Mouse (Mus musculus) embryonic facial prominence, embryonic 11.5 days (tissue): ENCODE results near the gene Slc39a8. TPM values are rescaled to one million over a fixed set of nuclear protein-coding genes. Genes with fewer than 3 reads are reported as not detected.

Experiments
- ATAC-seq: fragments of 200-750 bp; cut with Nextera tagmentation; replicated peaks from 2 replicates; pipeline ENCODE4 v1.8.0; 2017; ENCODE audit warnings: low read depth; ENCODE audit not compliant: insufficient number of reproducible peaks, low FRiP score, low TSS enrichment
- DNase-seq: peaks from one replicate; pipeline ENCODE4 v3.0.0-alpha.2; 2015; ENCODE audit warnings: low spot score
- H3K27ac ChIP-seq: fragments of 300-500 bp; sonication (generic); replicated peaks from 2 replicates; pipeline ENCODE4 v1.5.1; 2014; ENCODE audit warnings: mild to moderate bottlenecking, low read depth, low read length, control low read depth
- H3K27me3 ChIP-seq: fragments of 300-500 bp; sonication (generic); 2 replicates; pipeline ENCODE4 v1.6.1; 2014; ENCODE audit warnings: mild to moderate bottlenecking, low read length, moderate library complexity, mixed read lengths; ENCODE audit not compliant: control insufficient read depth, insufficient read depth
- H3K36me3 ChIP-seq: fragments of 300-500 bp; sonication (generic); replicated peaks from 2 replicates; pipeline ENCODE4 v1.6.1; 2014; ENCODE audit warnings: low read depth, mild to moderate bottlenecking, low read length, moderate library complexity, mixed read lengths; ENCODE audit not compliant: control insufficient read depth, insufficient read depth
- H3K4me1 ChIP-seq: fragments of 300-500 bp; sonication (generic); 2 replicates; pipeline ENCODE4 v1.6.1; 2014; ENCODE audit warnings: low read length, mixed read lengths; ENCODE audit not compliant: control insufficient read depth, insufficient read depth
- H3K4me2 ChIP-seq: fragments of 300-500 bp; sonication (generic); 2 replicates; pipeline ENCODE4 v1.6.1; 2014; ENCODE audit warnings: low read depth, mild to moderate bottlenecking, control low read depth, low read length, moderate library complexity
- H3K4me3 ChIP-seq: fragments of 300-500 bp; sonication (generic); 2 replicates; pipeline ENCODE4 v1.5.1; 2014; ENCODE audit warnings: low read depth, low read length, control low read depth
- H3K9ac ChIP-seq: fragments of 300-500 bp; sonication (generic); replicated peaks from 2 replicates; pipeline ENCODE4 v1.6.1; 2014; ENCODE audit warnings: mild to moderate bottlenecking, control low read depth, low read length
- H3K9me3 ChIP-seq: fragments of 300-500 bp; sonication (generic); replicated peaks from 2 replicates; pipeline ENCODE4 v1.6.1; 2016; ENCODE audit warnings: mild to moderate bottlenecking, low read length, inconsistent platforms, mixed read lengths; ENCODE audit not compliant: control insufficient read depth
- WGBS: fragments of 180-500 bp; shearing (Covaris S2); extraction: QIAGEN DNeasy Blood & Tissue Kit; methylation state at CpG from one replicate; pipeline ENCODE4 v1.1.7; 2014; 5-methylcytosine and 5-hydroxymethylcytosine counted together
- polyA plus RNA-seq: library from polyadenylated mRNA; unstranded; fragments of >200 nt; fragmentation: Nextera tagmentation; extraction: Ambion mirVana; gene quantifications from 2 replicates; pipeline ENCODE4 v1.2.1, GENCODE M21; 2014

Gene Slc39a8
- polyA plus RNA-seq, 1 experiment from 2014 or later, result 18.8 TPM

- 50% methylated on average over 6 of the region's 6 CpGs for WGBS
Observed at GRCm38 (mm10) chr3:135904881-135905280, 79.8 kb downstream of the Slc39a8 start.

GRCm38 (mm10) chr3:135905729-135906128 lies 80.7 kb downstream of the Slc39a8 start:
- Histone ChIP-seq H3K27ac (no peak overlapping the region), H3K9me3 (no peaks in the 10 kb centered on the region), H3K36me3 (no peaks in the 10 kb centered on the region), H3K4me3 (no peak overlapping the region), H3K27me3 (no peaks in the 10 kb centered on the region), H3K4me1 (no peaks in the 10 kb centered on the region), H3K9ac (no peak overlapping the region), H3K4me2 (no peak overlapping the region)
- ATAC-seq, result no peak
- 97% methylated on average over 1 of the region's 1 CpGs for WGBS
- DNase-seq, result no peak

More at GRCm38 (mm10) chr3:135904881-135905280, 79.8 kb downstream of the Slc39a8 start:
- ATAC-seq (0 out of 2 replicates have a peak, but pooled peaks have one; percentile 44), DNase-seq (peak; percentile 67)
- Histone ChIP-seq H3K9me3 (no peaks in the 10 kb centered on the region), H3K36me3 (no peaks in the 10 kb centered on the region), H3K4me3 (no peak overlapping the region), H3K27ac (no peak overlapping the region), H3K4me1 (no peaks in the 10 kb centered on the region), H3K4me2 (no peak overlapping the region), H3K27me3 (no peaks in the 10 kb centered on the region), H3K9ac (no peak overlapping the region)

GRCm38 (mm10) chr3:135907028-135907427 lies 81.9 kb downstream of the Slc39a8 start:
- 70% methylated on average over 3 of the region's 3 CpGs for WGBS
- no peak overlapping the region for H3K9ac ChIP-seq
- no peaks in the 10 kb centered on the region for H3K36me3 ChIP-seq
- H3K4me2 ChIP-seq, result no peak overlapping the region
- H3K9me3 ChIP-seq, result no peaks in the 10 kb centered on the region
- no peak overlapping the region for H3K27ac ChIP-seq
- ATAC-seq, result no peak
- DNase-seq, result no peak
- no peaks in the 10 kb centered on the region for H3K4me1 ChIP-seq
- no peaks in the 10 kb centered on the region for H3K27me3 ChIP-seq
- H3K4me3 ChIP-seq, result no peak overlapping the region

GRCm38 (mm10) chr3:135915941-135916340 lies 90.9 kb downstream of the Slc39a8 start:
- no peak for DNase-seq
- H3K9ac ChIP-seq, result no peak overlapping the region
- 87% methylated on average over 4 of the region's 4 CpGs for WGBS
- H3K4me2 ChIP-seq, result no peak overlapping the region
- H3K27ac ChIP-seq, result no peak overlapping the region
- ATAC-seq, result no peak
- no peak overlapping the region for H3K4me3 ChIP-seq
- H3K27me3 ChIP-seq, result no peaks in the 10 kb centered on the region
- no peaks in the 10 kb centered on the region for H3K9me3 ChIP-seq
- H3K4me1 ChIP-seq, result no peaks in the 10 kb centered on the region
- H3K36me3 ChIP-seq, result no peaks in the 10 kb centered on the region

GRCm38 (mm10) chr3:135918566-135919180 lies 93.6 kb downstream of the Slc39a8 start:
- 77% methylated on average over 5 of the region's 5 CpGs for WGBS
- ATAC-seq, result no peak
- Histone ChIP-seq H3K4me1 (no peaks in the 10 kb centered on the region), H3K4me3 (no peak overlapping the region), H3K36me3 (no peaks in the 10 kb centered on the region), H3K4me2 (no peak overlapping the region), H3K27ac (no peak overlapping the region), H3K9me3 (no peaks in the 10 kb centered on the region), H3K27me3 (no peaks in the 10 kb centered on the region), H3K9ac (no peak overlapping the region)
- no peak for DNase-seq

GRCm38 (mm10) chr3:135919305-135919704 lies 94.2 kb downstream of the Slc39a8 start:
- Histone ChIP-seq H3K27ac (no peak overlapping the region), H3K4me2 (no peak overlapping the region), H3K27me3 (no peaks in the 10 kb centered on the region), H3K4me1 (no peaks in the 10 kb centered on the region), H3K36me3 (no peaks in the 10 kb centered on the region), H3K9me3 (no peaks in the 10 kb centered on the region), H3K9ac (no peak overlapping the region), H3K4me3 (no peak overlapping the region)
- no peak for ATAC-seq
- WGBS, result 77% methylated on average over 4 of the region's 4 CpGs
- DNase-seq, result no peak

GRCm38 (mm10) chr3:135926729-135927128 lies 101.7 kb downstream of the Slc39a8 start:
- Histone ChIP-seq H3K27me3 (no peaks in the 10 kb centered on the region), H3K27ac (no peak overlapping the region), H3K9ac (no peak overlapping the region), H3K4me1 (no peaks in the 10 kb centered on the region), H3K4me3 (no peak overlapping the region), H3K4me2 (no peak overlapping the region), H3K36me3 (no peaks in the 10 kb centered on the region), H3K9me3 (no peaks in the 10 kb centered on the region)
- DNase-seq (no peak), ATAC-seq (no peak)
- 38% methylated on average over 1 of the region's 1 CpGs for WGBS

GRCm38 (mm10) chr3:135928184-135928583 lies 103.1 kb downstream of the Slc39a8 start:
- DNase-seq, result peak; percentile 12
- no peak for ATAC-seq
- no peak overlapping the region for H3K27ac ChIP-seq

More at GRCm38 (mm10) chr3:135928184-135928583, 103.1 kb downstream of the Slc39a8 start:
- no peak overlapping the region for H3K9ac ChIP-seq
- no peaks in the 10 kb centered on the region for H3K4me1 ChIP-seq
- H3K4me2 ChIP-seq, result no peak overlapping the region
- WGBS, result 74% methylated on average over 4 of the region's 4 CpGs
- no peaks in the 10 kb centered on the region for H3K36me3 ChIP-seq
- H3K9me3 ChIP-seq, result no peaks in the 10 kb centered on the region
- H3K4me3 ChIP-seq, result no peak overlapping the region
- no peaks in the 10 kb centered on the region for H3K27me3 ChIP-seq
